Mouse (Mus musculus) cerebellum, postnatal 4 days (tissue): ENCODE measurements at regions not wholly inside any gene's neighbourhood (a gene's known extent, or its start where the extent isn't known, plus 50 kb on each side); places are given as distances from the start of the nearest gene placed in this dataset.

Experiments
- DNase-seq, 2 experiments: peaks; one replicate each; pipeline ENCODE4 v3.0.0; 2022; ENCODE audit warnings: low spot score in 2 of 2, mixed read lengths in 1 of 2

- peak in 1 of 2 experiments; percentile 17 for DNase-seq
Observed at GRCm38 (mm10) chr10:100152821-100153220, 137.4 kb downstream of the Kitl start.

- no peak for DNase-seq
Observed at GRCm38 (mm10) chr10:100153311-100153710, 137.9 kb downstream of the Kitl start.

GRCm38 (mm10) chr10:100155566-100155965 lies 140.1 kb downstream of the Kitl start:
- DNase-seq: no peak

DNA sequence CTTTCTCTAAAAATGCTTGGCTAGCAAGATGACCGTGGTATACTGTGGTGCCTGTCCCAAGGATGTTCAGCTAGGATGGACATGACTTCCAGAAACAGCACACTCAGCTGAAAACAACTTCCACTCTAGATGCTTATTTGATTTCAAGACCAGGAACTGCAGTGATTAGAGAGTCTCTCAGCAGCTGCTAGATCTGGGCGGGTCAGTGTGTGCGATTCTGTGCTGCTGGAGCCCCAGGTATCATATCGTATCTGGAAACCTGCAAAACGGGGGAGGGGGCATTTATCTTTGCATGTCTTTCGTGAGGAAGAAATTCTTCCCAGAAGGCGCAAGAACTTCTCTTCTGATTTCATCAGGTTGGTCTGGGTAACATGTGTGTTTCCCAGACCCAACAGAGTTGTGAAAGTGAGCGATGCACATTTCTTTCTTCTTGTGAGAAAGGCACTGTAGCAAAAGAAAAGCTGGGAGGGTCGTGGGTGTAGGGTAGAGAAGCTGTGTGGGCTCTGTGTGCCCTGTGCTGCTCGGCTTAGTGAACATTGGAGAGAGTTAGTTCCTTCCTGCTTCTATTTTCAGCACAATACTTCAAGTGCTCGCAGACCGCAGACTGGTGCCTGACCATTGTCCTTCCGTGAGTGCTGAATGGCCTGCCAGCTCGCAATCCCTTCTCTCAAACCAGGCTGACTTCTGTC lies 144.6 kb downstream of the Kitl start:
- no peak for DNase-seq

DNA sequence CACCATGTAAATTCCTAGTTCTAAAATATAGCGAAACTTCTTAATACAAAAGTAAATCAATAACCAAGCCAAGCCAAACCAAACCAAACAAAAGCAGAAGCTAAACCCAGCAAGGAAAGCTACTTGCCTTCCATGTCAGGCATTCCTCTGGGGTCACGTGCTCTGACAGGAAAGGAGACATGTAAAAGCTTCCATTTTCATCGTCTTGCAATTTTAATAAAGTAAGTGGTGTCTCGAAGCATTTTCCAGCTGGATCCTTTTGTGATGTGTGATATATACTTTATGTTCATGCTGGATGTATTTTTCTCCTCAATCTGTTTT lies 145.1 kb downstream of the Kitl start:
- no peak for DNase-seq

GRCm38 (mm10) chr10:100161117-100161516 lies 145.7 kb downstream of the Kitl start:
- no peak for DNase-seq

DNA sequence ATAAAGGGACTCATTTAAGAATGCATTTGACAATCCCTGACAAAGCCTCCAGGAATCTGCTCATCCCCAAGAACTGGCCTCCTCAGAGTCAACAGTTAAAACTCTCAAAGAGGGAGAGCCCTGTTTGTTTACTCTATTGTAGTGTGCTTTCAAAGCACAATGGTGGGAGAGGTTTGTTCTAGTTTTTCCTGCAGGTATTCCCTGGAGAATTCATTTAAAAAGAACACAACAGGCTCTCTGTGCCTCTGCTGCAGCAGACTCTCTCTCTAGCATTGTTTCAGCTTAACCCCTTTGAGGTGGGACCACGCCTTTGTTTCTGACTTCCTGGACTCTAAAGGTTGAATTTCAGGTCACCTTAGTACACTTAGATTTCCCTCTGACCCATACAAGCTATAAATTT lies 149.1 kb downstream of the Kitl start:
- no peak for DNase-seq

- DNase-seq: no peak
Observed at GRCm38 (mm10) chr10:100170836-100171235, 155.4 kb downstream of the Kitl start.

GRCm38 (mm10) chr10:100197673-100198072 lies 137.8 kb upstream of the Gm4301 start:
- no peak for DNase-seq

DNA sequence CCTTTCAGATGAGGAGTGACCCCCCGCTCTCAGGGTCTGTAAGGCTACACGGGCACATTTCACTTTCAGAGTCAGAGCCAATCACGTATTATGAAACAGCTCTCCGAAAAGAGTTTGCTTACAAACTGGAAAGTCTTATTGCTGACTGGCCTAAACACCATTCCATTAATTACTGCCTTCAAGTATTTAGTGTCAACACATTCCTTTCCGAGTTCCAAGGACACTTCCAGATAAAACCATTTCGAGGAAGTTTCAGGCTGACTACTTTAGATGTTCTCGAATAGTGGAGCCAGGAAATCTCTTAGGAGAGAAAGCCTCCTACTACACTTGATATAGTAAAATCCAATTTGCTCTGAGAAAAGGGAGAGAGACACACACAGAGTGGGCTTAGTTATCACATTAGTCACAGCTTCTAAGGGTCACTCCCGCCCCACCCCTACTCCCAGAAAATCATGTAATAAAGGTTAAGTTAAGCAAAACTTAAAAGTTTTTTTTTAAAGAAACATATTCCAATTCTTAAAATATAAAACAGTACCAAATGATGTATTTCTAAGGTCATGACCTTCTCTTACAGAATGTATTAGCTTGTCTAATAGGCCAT lies 136.3 kb upstream of the Gm4301 start:
- no peak for DNase-seq

GRCm38 (mm10) chr10:100200431-100200830 lies 135.0 kb upstream of the Gm4301 start:
- DNase-seq: no peak

- DNase-seq: no peak
Observed at GRCm38 (mm10) chr10:100206617-100207530, 128.6 kb upstream of the Gm4301 start.

DNA sequence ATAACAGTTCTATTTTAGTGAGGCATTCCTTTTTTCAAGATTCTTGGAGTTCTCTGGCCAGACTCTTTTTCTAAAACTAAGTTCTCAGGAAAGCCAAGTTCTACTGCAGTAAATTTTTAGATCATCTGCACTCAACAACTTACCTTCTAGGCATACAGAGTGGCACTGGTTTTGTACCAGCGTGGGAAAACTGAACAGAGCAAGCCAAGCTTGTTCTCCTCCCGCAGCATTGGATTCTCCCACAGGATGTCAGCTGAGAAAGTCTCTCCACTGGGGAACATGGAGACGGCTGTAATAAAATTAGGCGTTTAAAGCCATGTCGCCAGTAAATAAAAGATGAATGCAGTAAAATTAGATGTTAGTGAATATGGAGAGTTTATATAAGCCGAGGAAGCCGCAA lies 124.8 kb upstream of the Gm4301 start:
- DNase-seq: no peak

- no peak for DNase-seq
Observed at GRCm38 (mm10) chr10:100224459-100225097, 110.9 kb upstream of the Gm4301 start.

- no peak for DNase-seq
Observed at GRCm38 (mm10) chr10:100259235-100259900, 76.1 kb upstream of the Gm4301 start.

GRCm38 (mm10) chr10:100263447-100263846 lies 72.0 kb upstream of the Gm4301 start:
- DNase-seq: no peak

GRCm38 (mm10) chr10:100264066-100264465 lies 71.4 kb upstream of the Gm4301 start:
- DNase-seq: no peak

DNA sequence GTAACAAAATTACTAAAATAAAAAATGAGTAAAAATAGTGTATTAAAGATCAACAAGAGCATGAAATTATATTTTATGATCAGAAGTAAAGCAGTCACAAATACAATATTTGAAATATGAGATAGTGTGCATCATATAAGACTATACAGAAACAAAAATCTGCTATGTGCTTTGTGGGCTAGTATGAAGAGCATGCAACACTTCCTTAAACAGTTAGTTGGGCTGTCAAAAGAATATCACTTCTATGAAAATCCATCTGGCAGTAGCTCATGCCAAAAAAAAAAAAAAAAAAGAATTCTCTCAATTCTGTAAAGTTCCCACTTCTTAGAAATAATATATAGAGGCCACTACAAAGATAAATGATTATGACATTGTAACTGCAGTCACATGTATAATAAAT lies 53.0 kb upstream of the Gm4301 start:
- DNase-seq: no peak
